Mouse (Mus musculus) liver, embryonic 13.5 days (tissue): ENCODE results near the gene Il12a. TPM values are rescaled to one million over a fixed set of nuclear protein-coding genes. Genes with fewer than 3 reads are reported as not detected.
"Not testable (repeated sequence)": the region's sequence is repeated elsewhere in the genome, so short reads cannot be mapped to it uniquely, and the experiment has no call there.

ENCODE experiments used
- ATAC-seq: fragments of 200-750 bp; cut with Nextera tagmentation; 2 replicates; pipeline ENCODE4 v1.8.0; 2017; ENCODE audit warnings: low read depth, mild to moderate bottlenecking, moderate number of reproducible peaks, moderate library complexity
- DNase-seq: peaks from one replicate; pipeline ENCODE4 v3.0.0; 2022
- H3K27ac ChIP-seq: fragments of 300-500 bp; sonication (generic); 2 replicates; pipeline ENCODE4 v1.5.1; 2015; ENCODE audit warnings: moderate library complexity, mild to moderate bottlenecking, inconsistent platforms
- H3K27me3 ChIP-seq: fragments of 300-500 bp; sonication (generic); 2 replicates; pipeline ENCODE4 v1.6.1; 2015; ENCODE audit warnings: mild to moderate bottlenecking, inconsistent platforms
- H3K36me3 ChIP-seq: fragments of 300-500 bp; sonication (generic); 2 replicates; pipeline ENCODE4 v1.6.1; 2015; ENCODE audit warnings: mild to moderate bottlenecking, inconsistent platforms
- H3K4me1 ChIP-seq: fragments of 300-500 bp; sonication (generic); replicated peaks from 2 replicates; pipeline ENCODE4 v1.6.1; 2015; ENCODE audit warnings: inconsistent platforms
- H3K4me2 ChIP-seq: fragments of 300-500 bp; sonication (generic); 2 replicates; pipeline ENCODE4 v1.6.1; 2015; ENCODE audit warnings: inconsistent platforms, mild to moderate bottlenecking, moderate library complexity
- H3K4me3 ChIP-seq: fragments of 300-500 bp; sonication (generic); replicated peaks from 2 replicates; pipeline ENCODE4 v1.5.1; 2015; ENCODE audit warnings: mild to moderate bottlenecking, inconsistent platforms
- H3K9ac ChIP-seq: fragments of 300-500 bp; sonication (generic); 2 replicates; pipeline ENCODE4 v1.6.1; 2015; ENCODE audit warnings: mild to moderate bottlenecking, inconsistent platforms
- H3K9me3 ChIP-seq: fragments of 300-500 bp; sonication (generic); replicated peaks from 2 replicates; pipeline ENCODE4 v1.6.1; 2016; ENCODE audit warnings: inconsistent platforms
- WGBS: fragments of 180-500 bp; shearing (Covaris S2); methylation state at CpG from one replicate; pipeline ENCODE4 v1.1.7; 2015; ENCODE audit not compliant: insufficient replicate concordance; 5-methylcytosine and 5-hydroxymethylcytosine counted together
- polyA plus RNA-seq: library from polyadenylated mRNA; unstranded; fragments of >200 nt; fragmentation: Nextera tagmentation; extraction: Ambion mirVana; gene quantifications from 2 replicates; pipeline ENCODE4 v1.2.1, GENCODE M21; 2015

Gene Il12a
- polyA plus RNA-seq, 1 experiment from 2014 or later: 2.7 TPM

DNA sequence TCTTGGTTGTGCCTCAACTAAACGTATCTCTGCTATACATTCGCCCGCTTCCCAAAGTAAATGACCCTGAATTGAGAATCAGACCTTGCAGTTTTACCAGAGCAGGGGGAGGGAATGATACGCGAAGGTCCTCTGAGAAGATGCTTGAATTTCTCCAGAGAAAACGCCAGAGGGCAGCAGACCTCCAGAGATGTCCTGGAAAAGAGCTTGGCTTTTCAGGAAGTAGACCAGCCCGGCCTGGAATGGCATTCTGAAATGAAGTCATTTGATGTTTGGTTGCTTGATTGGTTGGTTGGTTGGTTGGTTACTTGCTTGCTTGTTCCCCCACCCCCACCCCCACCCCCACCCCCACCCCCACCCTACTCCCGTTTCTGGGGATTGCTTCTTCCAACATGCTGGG, 17.8 kb downstream of the Il12a start:
- Histone ChIP-seq H3K36me3 (no peaks in the 10 kb centered on the region), H3K27me3 (no peaks in the 10 kb centered on the region), H3K27ac (no peak overlapping the region), H3K4me1 (peaks cover 7% of the 10 kb centered on the region), H3K9ac (no peak overlapping the region), H3K4me2 (no peak overlapping the region), H3K9me3 (no peaks in the 10 kb centered on the region), H3K4me3 (no peak overlapping the region)
- ATAC-seq (no peak), DNase-seq (no peak)
- WGBS: 35% methylated on average over 8 of the region's 8 CpGs

DNA sequence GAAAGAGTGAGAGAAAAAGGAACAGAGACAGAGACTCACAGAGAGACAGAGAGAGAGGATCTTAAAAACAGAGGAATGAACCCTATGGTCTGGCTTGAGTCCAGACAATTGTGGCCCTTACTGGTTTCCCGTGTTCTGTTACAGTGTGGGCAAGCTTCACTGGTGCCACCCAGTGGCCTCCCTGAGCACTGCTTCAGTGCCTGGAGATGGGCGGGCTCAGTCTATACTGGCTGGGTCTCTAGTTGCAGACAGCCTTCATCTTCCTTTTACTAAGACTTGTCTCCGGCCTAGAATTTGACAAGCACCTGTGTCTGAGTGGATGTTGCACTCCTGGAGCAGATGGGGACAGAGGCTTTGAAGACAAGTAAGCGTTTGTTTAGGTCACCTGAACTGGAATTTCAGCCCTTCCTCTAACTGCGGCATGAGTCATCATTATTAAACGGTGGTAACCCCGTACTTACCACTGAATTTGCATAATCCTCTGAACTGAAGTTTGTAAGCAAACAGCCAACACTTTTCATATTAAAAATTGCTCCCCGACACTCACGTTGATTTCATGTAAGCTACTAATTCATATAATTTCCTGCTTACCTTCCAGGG, 18.9 kb downstream of the Il12a start:
- H3K9me3 ChIP-seq: no peaks in the 10 kb centered on the region
- 24% methylated on average over 9 of the region's 9 CpGs for WGBS
- H3K27me3 ChIP-seq: no peaks in the 10 kb centered on the region
- no peak overlapping the region for H3K9ac ChIP-seq
- peaks cover 8% of the 10 kb centered on the region for H3K4me1 ChIP-seq
- ATAC-seq: peak; percentile 81
- H3K27ac ChIP-seq: no peak overlapping the region
- no peaks in the 10 kb centered on the region for H3K36me3 ChIP-seq
- H3K4me2 ChIP-seq: peak overlapping the region; percentile 23; the same call in 1 of the 2 replicates
- H3K4me3 ChIP-seq: no peak overlapping the region
- DNase-seq: peak; percentile 59

GRCm38 (mm10) chr3:68710436-68710835, 20.0 kb downstream of the Il12a start:
- peaks cover 5% of the 10 kb centered on the region for H3K4me1 ChIP-seq
- ATAC-seq (no peak), DNase-seq (no peak)
- 61% methylated on average over 1 of the region's 1 CpGs for WGBS
- no peak overlapping the region for H3K9ac ChIP-seq
- no peak overlapping the region for H3K4me2 ChIP-seq
- no peaks in the 10 kb centered on the region for H3K36me3 ChIP-seq
- no peak overlapping the region for H3K27ac ChIP-seq
- H3K27me3 ChIP-seq: no peaks in the 10 kb centered on the region
- no peaks in the 10 kb centered on the region for H3K9me3 ChIP-seq
- no peak overlapping the region for H3K4me3 ChIP-seq

- no peaks in the 10 kb centered on the region for H3K9me3 ChIP-seq
- peaks cover 5% of the 10 kb centered on the region for H3K4me1 ChIP-seq
- DNase-seq (no peak), ATAC-seq (no peak)
- H3K27ac ChIP-seq: no peak overlapping the region
- H3K27me3 ChIP-seq: no peaks in the 10 kb centered on the region
- H3K4me3 ChIP-seq: no peak overlapping the region
- no peaks in the 10 kb centered on the region for H3K36me3 ChIP-seq
- H3K4me2 ChIP-seq: no peak overlapping the region
- no peak overlapping the region for H3K9ac ChIP-seq
- 67% methylated on average over 5 of the region's 5 CpGs for WGBS
These were observed 21.1 kb downstream of the Il12a start for GRCm38 (mm10) chr3:68711510-68711909.

DNA sequence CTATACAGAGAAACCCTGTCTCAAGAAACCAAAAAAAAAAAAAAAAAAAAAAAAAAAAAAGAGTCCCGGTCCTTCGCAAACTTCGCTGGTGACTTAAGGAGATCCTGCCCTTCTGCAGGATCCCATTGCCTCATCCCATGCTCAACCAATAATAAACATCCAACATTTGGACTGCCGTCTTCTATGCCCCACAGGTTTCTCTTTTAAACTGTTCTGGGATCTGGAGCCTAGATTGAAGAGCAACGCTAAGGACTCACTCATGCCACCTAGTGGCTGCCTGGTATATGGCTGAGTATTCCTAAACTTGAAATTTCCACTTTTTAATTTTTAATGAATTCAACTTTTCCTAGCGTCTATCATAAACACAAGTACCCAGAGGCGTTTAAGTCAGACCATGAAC, 23.1 kb downstream of the Il12a start:
- peak overlapping the region; percentile 26 for H3K4me3 ChIP-seq
- H3K9ac ChIP-seq: 0 out of 2 replicates have a peak overlapping the region, but pooled peaks have one; percentile 42
- H3K4me2 ChIP-seq: peak overlapping the region; percentile 51
- 7% methylated on average over 7 of the region's 7 CpGs for WGBS
- ATAC-seq (no peak), DNase-seq (peak; percentile 26)
- H3K36me3 ChIP-seq: no peaks in the 10 kb centered on the region
- H3K27ac ChIP-seq: no peak overlapping the region
- H3K4me1 ChIP-seq: peaks cover 5% of the 10 kb centered on the region
- no peaks in the 10 kb centered on the region for H3K27me3 ChIP-seq
- H3K9me3 ChIP-seq: no peaks in the 10 kb centered on the region

DNA sequence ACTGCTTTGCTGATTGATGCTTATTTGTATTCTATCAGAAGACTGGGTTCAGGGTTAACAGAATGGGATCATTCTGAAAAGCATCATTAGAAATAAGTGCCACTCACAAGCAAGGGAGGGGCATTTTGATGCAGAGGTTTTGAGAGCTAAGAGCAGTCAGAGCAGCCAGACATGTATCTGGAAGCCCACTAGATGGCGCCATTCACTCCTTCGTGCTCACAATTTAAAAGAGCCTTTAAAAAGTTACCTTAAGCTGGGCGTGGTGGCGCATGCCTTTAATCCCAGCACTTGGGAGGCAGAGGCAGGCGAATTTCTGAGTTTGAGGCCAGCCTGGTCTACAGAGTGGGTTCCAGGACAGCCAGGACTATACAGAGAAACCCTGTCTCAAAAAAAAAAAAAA, 26.9 kb downstream of the Il12a start:
- ATAC-seq, H3K9ac ChIP-seq, H3K9me3 ChIP-seq, H3K4me1 ChIP-seq, DNase-seq, H3K36me3 ChIP-seq, H3K4me3 ChIP-seq, H3K4me2 ChIP-seq, H3K27ac ChIP-seq, H3K27me3 ChIP-seq: not testable (repeated sequence)
- 20% methylated on average over 5 of the region's 5 CpGs for WGBS

GRCm38 (mm10) chr3:68719229-68719819, 28.9 kb downstream of the Il12a start:
- no peak for ATAC-seq
- 61% methylated on average over 8 of the region's 8 CpGs for WGBS
- Histone ChIP-seq H3K36me3 (no peaks in the 10 kb centered on the region), H3K4me3 (no peak overlapping the region), H3K27ac (no peak overlapping the region), H3K9ac (no peak overlapping the region), H3K9me3 (no peaks in the 10 kb centered on the region), H3K4me1 (no peaks in the 10 kb centered on the region), H3K27me3 (no peaks in the 10 kb centered on the region), H3K4me2 (no peak overlapping the region)
- DNase-seq: no peak

- Histone ChIP-seq H3K36me3 (no peaks in the 10 kb centered on the region), H3K9me3 (no peaks in the 10 kb centered on the region), H3K9ac (no peak overlapping the region), H3K27me3 (no peaks in the 10 kb centered on the region), H3K4me1 (no peaks in the 10 kb centered on the region), H3K27ac (no peak overlapping the region), H3K4me2 (no peak overlapping the region), H3K4me3 (no peak overlapping the region)
- DNase-seq: no peak
- 37% methylated on average over 13 of the region's 13 CpGs for WGBS
- no peak for ATAC-seq
These were observed 29.8 kb downstream of the Il12a start for GRCm38 (mm10) chr3:68720258-68720657.

DNA sequence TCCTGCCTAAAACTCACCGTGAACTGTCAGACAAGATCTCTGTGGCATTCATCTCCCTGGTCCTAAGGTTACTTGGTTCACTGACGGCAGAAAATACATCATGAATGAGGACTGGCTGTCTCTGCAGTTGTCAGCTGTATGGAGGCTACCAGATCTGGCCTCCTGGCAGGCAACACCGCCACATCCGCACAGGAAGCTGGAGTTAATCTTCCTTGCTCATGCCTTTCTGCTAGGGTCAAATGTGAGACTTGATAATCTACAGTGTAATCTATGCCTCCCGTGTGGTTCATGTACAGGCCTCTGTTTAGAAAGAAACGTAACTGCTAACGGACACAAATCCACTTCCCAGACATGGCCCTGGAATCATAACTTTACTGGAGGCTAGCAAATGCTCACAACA, 51.5 kb downstream of the Il12a start:
- 0 out of 2 replicates have a peak, but pooled peaks cover 3% of the 10 kb centered on the region for H3K4me1 ChIP-seq
- no peak for ATAC-seq
- WGBS: 34% methylated on average over 7 of the region's 7 CpGs

GRCm38 (mm10) chr3:68742718-68743471, 52.5 kb downstream of the Il12a start:
- H3K4me1 ChIP-seq: 0 out of 2 replicates have a peak, but pooled peaks cover 3% of the 10 kb centered on the region
- no peak overlapping the region for H3K4me3 ChIP-seq
- H3K27ac ChIP-seq: no peak overlapping the region
- no peak for DNase-seq
- H3K36me3 ChIP-seq: no peaks in the 10 kb centered on the region
- no peaks in the 10 kb centered on the region for H3K27me3 ChIP-seq
- no peak overlapping the region for H3K4me2 ChIP-seq
- H3K9me3 ChIP-seq: no peaks in the 10 kb centered on the region
- 70% methylated on average over 9 of the region's 9 CpGs for WGBS
- ATAC-seq: no peak
- H3K9ac ChIP-seq: no peak overlapping the region

More for the DNA sequence above, 51.5 kb downstream of the Il12a start:
- no peak for DNase-seq
- Histone ChIP-seq H3K27ac (no peak overlapping the region), H3K27me3 (no peaks in the 10 kb centered on the region), H3K36me3 (no peaks in the 10 kb centered on the region), H3K4me3 (no peak overlapping the region), H3K9ac (no peak overlapping the region), H3K9me3 (no peaks in the 10 kb centered on the region), H3K4me2 (no peak overlapping the region)

GRCm38 (mm10) chr3:68743472-68743732, 53.0 kb downstream of the Il12a start:
- Histone ChIP-seq H3K4me2 (no peak overlapping the region), H3K4me1 (0 out of 2 replicates have a peak, but pooled peaks cover 3% of the 10 kb centered on the region), H3K9me3 (no peaks in the 10 kb centered on the region), H3K36me3 (no peaks in the 10 kb centered on the region), H3K9ac (no peak overlapping the region), H3K27me3 (no peaks in the 10 kb centered on the region), H3K27ac (no peak overlapping the region), H3K4me3 (no peak overlapping the region)
- no peak for ATAC-seq
- DNase-seq: no peak
- 72% methylated on average over 3 of the region's 3 CpGs for WGBS
